Mouse (Mus musculus): ENCODE data around the gene Pon2. TPM values are rescaled to one million over a fixed set of nuclear protein-coding genes. Genes with fewer than 3 reads are reported as not detected.
"Not testable (repeated sequence)": the region's sequence is repeated elsewhere in the genome, so short reads cannot be mapped to it uniquely, and the experiment has no call there.

The Pon2 gene
- polyA plus RNA-seq, 1 experiment from 2014 or later, result 36.2 TPM

DNA sequence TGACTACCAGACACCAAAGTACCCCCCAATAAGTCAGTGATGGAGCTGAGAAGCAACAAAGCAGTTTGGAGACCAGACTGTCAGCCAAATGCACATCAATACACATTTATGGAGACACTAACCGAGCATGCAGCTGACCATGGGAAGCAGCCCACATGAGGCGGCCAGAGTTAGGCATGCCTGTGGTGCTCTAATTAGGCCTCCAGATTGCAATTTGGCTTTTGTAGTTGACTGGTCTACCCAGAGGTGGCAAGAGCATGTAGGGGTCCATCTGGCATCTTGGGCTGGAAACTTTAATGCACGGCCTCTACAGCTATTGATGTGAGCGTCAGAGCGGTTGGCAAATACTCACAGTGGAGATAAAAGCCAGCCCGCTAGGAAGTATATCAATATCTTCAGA, 52.3 kb downstream of the Pon2 start:
- 93% methylated on average over 6 of the region's 6 CpGs for WGBS
- no peaks in the 10 kb centered on the region for H3K4me1 ChIP-seq
- no peak overlapping the region for H3K4me3 ChIP-seq
- no peak for ATAC-seq (ENCODE audit: low FRiP score)
- H3K36me3 ChIP-seq, result no peaks in the 10 kb centered on the region
- H3K9ac ChIP-seq, result no peak overlapping the region
- no peaks in the 10 kb centered on the region for H3K27me3 ChIP-seq
- H3K27ac ChIP-seq, result no peak overlapping the region
- H3K9me3 ChIP-seq (replicated peaks), result no peaks in the 10 kb centered on the region
- no peak overlapping the region for H3K4me2 ChIP-seq (replicated peaks)

DNA sequence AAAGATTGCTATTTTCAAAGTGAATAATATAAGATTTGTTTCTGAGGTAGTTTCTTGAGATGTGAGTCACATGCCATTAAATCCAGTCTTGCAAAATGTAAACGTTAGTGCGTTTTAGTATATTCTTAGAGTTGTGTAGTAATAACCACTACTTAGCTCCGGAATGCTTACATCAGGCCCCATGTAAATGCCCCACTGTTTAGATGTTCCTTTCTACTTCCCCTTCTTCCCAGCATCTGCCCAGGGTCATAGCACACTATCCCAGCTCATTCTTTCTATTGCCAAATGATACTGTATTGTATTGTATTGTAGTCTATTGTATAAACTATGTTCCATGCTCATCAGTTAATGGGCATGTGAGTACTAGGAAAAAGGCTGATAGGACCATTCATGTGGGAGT, 59.5 kb downstream of the Pon2 start:
- Histone ChIP-seq H3K36me3 (no peaks in the 10 kb centered on the region), H3K4me3 (no peak overlapping the region), H3K9me3 (replicated peaks) (no peaks in the 10 kb centered on the region), H3K9ac (no peak overlapping the region), H3K27me3 (no peaks in the 10 kb centered on the region), H3K27ac (no peak overlapping the region), H3K4me2 (replicated peaks) (no peak overlapping the region), H3K4me1 (no peaks in the 10 kb centered on the region)
- ATAC-seq (ENCODE audit: low FRiP score), result no peak
- WGBS, result 93% methylated on average over 3 of the region's 3 CpGs

DNA sequence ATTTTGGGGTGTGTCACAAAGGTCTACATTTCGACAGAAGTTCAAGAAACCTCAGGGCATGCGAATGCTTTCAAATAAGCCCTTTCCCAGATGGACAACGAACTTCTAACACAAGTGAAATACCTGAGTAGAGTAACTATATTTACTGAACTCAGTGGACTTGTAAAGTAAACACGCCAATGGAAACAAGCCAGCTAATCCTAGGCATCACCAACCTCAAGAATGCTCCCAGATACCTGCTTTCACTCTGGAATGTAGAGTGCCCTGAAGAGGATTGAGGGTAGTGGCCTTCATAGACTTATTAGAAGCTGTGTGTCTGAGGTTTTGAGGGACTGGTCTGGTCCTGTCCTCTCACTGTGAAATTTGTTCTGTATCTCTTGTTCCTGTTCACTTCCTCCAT, 60.7 kb downstream of the Pon2 start:
- Histone ChIP-seq H3K9ac (no peak overlapping the region), H3K4me2 (replicated peaks) (no peak overlapping the region), H3K27me3 (no peaks in the 10 kb centered on the region), H3K36me3 (no peaks in the 10 kb centered on the region), H3K27ac (no peak overlapping the region), H3K4me1 (no peaks in the 10 kb centered on the region), H3K4me3 (no peak overlapping the region), H3K9me3 (replicated peaks) (no peaks in the 10 kb centered on the region)
- WGBS, result 92% methylated on average over 4 of the region's 4 CpGs
- no peak for ATAC-seq (ENCODE audit: low FRiP score)

DNA sequence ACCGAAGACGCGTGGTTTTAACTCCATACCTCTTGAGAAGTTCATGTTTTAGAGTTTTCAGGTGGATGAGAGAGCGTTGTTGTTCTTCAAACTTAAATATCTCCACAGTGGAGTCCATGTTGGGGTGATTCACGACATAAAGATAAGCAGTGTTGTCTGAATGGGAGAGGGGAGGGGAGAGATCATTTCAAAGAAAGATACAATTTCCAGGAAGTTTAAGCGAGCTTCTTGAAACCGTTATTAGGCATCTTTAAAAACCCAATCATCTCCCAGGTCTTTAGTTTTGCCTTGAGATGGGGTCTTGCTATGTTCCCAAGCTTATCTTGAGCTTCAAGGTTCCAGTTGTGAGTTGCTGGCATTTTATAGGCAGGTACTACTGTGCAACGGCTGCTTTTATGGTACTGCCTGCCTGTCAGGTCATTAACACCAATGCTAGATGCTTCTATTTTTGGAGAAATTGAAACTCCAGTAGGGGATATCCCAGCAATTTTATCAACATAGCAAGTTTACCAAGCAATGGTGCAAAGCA, 61.3 kb downstream of the Pon2 start:
- H3K9ac ChIP-seq, result no peak overlapping the region
- H3K4me2 ChIP-seq (replicated peaks), result no peak overlapping the region
- 90% methylated on average over 8 of the region's 8 CpGs for WGBS
- H3K36me3 ChIP-seq, result no peaks in the 10 kb centered on the region
- no peaks in the 10 kb centered on the region for H3K4me1 ChIP-seq
- no peaks in the 10 kb centered on the region for H3K27me3 ChIP-seq
- no peak for ATAC-seq (ENCODE audit: low FRiP score)
- H3K9me3 ChIP-seq (replicated peaks), result no peaks in the 10 kb centered on the region
- no peak overlapping the region for H3K4me3 ChIP-seq
- H3K27ac ChIP-seq, result no peak overlapping the region

DNA sequence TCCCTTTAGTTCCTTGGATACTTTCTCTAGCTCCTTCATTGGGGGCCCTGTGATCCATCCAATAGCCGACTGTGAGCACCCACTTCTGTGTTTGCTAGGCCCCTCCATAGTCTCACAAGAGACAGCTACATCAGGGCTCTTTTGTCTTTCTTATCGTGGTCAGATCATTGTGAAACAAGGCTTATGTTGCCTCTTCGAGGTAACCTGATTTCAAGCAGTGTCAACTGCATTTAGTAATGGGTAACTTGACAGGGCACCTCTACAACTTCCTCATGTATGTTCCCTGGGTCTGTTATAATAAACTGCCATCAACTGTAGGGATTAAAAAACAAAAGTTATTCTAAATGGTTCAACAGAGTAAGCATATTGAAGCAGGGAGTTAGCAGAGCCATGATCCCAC, 63.7 kb downstream of the Pon2 start:
- Histone ChIP-seq H3K27ac (no peak overlapping the region), H3K9ac (no peak overlapping the region), H3K4me1 (no peaks in the 10 kb centered on the region), H3K36me3 (no peaks in the 10 kb centered on the region), H3K4me3 (no peak overlapping the region), H3K27me3 (no peaks in the 10 kb centered on the region), H3K9me3 (replicated peaks) (no peaks in the 10 kb centered on the region), H3K4me2 (replicated peaks) (no peak overlapping the region)
- 83% methylated on average over 3 of the region's 3 CpGs for WGBS
- ATAC-seq (ENCODE audit: low FRiP score), result no peak

DNA sequence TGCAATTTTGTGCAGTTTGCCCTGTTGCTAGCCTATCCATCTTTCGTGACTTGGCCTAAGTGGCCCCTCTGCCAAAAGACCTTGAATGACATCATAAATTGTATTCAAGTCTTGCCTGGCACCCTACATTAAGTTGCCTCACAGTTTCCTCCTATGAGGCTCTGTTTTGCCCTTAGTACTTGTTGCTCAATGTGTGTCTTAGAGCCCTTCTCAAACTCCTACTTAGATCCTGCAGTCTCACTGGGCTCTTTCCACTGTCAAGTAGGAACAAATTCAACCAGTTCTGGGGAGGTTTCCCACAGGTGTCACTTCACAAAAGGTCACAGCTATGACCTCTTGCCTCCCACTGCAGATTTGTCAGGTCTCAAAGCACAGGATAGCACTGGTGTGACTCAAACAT, 64.4 kb downstream of the Pon2 start:
- no peaks in the 10 kb centered on the region for H3K27me3 ChIP-seq
- WGBS, result 93% methylated on average over 1 of the region's 1 CpGs
- ATAC-seq (ENCODE audit: low FRiP score), result no peak
- H3K27ac ChIP-seq, result no peak overlapping the region
- no peak overlapping the region for H3K4me2 ChIP-seq (replicated peaks)
- no peak overlapping the region for H3K9ac ChIP-seq
- no peaks in the 10 kb centered on the region for H3K4me1 ChIP-seq
- H3K36me3 ChIP-seq, result no peaks in the 10 kb centered on the region
- no peaks in the 10 kb centered on the region for H3K9me3 ChIP-seq (replicated peaks)
- no peak overlapping the region for H3K4me3 ChIP-seq

DNA sequence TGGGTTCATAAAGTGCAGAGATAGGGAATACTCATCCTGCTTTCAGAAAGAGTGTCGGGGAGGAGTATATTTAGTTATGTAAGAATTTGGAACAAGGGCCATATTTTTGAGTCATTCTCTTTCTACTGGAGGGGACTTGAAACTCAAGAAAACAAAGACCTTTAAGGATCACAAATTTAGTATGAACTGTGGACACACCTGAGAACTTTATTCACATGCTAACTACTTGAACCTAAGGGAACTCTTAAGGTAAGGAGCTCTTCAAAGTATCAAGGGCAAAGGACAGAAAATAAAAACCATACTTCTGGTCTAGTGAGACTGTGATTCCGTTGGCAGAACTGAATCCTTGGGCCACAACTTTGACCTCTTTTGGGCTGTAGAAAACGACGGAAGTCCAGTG, 66.2 kb downstream of the Pon2 start:
- ATAC-seq (ENCODE audit: low FRiP score), result no peak
- no peak overlapping the region for H3K4me3 ChIP-seq
- H3K27ac ChIP-seq, result no peak overlapping the region
- H3K4me2 ChIP-seq (replicated peaks), result no peak overlapping the region
- 90% methylated on average over 4 of the region's 4 CpGs for WGBS
- H3K9ac ChIP-seq, result no peak overlapping the region
- H3K36me3 ChIP-seq, result no peaks in the 10 kb centered on the region
- no peaks in the 10 kb centered on the region for H3K4me1 ChIP-seq
- no peaks in the 10 kb centered on the region for H3K27me3 ChIP-seq
- no peaks in the 10 kb centered on the region for H3K9me3 ChIP-seq (replicated peaks)

DNA sequence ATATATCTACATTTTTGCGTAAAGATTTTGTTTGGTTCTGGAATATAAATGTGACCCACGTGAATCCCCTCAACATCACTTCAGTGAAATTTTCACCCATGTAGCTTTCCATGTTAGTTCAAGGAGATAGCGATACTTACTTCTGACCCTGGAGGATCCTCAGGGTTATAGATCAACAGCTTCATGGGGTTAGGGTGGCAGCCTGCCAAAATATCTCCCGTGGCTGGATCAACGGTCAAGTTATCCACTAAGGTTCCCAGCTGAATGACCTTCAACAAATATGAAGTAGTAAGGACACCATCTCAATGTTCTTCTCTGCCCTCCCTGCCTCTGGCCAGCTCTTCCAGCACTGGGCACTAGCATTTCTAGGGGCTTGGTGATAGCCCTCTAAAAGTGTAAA, 68.0 kb downstream of the Pon2 start:
- no peak overlapping the region for H3K4me3 ChIP-seq
- H3K9ac ChIP-seq, result no peak overlapping the region
- no peak overlapping the region for H3K27ac ChIP-seq
- WGBS, result 90% methylated on average over 5 of the region's 5 CpGs
- no peaks in the 10 kb centered on the region for H3K9me3 ChIP-seq (replicated peaks)
- no peak overlapping the region for H3K4me2 ChIP-seq (replicated peaks)
- H3K4me1 ChIP-seq, result no peaks in the 10 kb centered on the region
- no peak for ATAC-seq (ENCODE audit: low FRiP score)
- no peaks in the 10 kb centered on the region for H3K27me3 ChIP-seq
- H3K36me3 ChIP-seq, result no peaks in the 10 kb centered on the region

DNA sequence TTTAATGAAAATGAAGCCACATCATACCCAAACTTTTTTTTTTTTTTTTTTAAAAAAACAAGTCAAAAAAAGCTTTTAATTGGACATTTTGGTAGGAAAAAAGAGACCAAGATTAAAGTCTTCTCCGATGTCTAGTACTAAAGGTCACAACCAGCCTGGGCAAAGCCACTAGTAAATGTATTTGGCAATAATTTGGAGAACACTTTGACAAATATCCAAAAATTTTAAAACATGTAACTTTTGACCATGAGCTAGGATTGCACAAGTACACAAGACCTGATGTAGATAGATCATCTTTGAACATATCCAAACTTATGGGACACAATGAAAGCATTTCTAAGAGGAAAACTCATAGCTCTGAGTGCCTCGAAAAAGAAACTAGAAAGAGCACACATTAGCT, 74.7 kb downstream of the Pon2 start:
- not testable (repeated sequence) for H3K4me2 ChIP-seq (replicated peaks); H3K36me3 ChIP-seq; H3K4me3 ChIP-seq; H3K27me3 ChIP-seq; ATAC-seq (ENCODE audit: low FRiP score); H3K9me3 ChIP-seq (replicated peaks); H3K9ac ChIP-seq; H3K4me1 ChIP-seq; H3K27ac ChIP-seq
- 89% methylated on average over 2 of the region's 2 CpGs for WGBS

DNA sequence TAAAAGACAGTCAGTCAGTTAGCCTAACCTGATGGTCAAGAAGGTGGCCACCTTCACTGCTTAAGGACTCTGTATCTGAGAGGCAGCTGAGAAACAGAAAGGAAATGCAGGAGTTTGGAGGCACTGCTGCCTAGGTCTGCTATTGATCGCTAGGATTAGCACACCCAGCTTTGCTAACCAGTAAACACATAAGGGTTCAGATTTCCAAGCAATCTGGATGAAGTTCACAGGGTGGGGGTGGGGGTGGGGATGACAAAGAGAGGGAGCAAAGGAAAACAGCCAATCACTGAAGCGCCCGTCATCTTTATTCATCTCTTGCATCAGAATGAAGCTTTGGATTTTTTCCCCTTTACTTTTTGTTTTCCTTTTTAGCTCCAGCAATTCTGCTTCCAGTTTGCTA, 76.2 kb downstream of the Pon2 start:
- Histone ChIP-seq H3K9ac (no peak overlapping the region), H3K4me3 (no peak overlapping the region), H3K9me3 (replicated peaks) (no peaks in the 10 kb centered on the region), H3K27ac (no peak overlapping the region), H3K27me3 (no peaks in the 10 kb centered on the region), H3K4me2 (replicated peaks) (no peak overlapping the region), H3K36me3 (no peaks in the 10 kb centered on the region), H3K4me1 (no peaks in the 10 kb centered on the region)
- 74% methylated on average over 3 of the region's 3 CpGs for WGBS
- no peak for ATAC-seq (ENCODE audit: low FRiP score)

DNA sequence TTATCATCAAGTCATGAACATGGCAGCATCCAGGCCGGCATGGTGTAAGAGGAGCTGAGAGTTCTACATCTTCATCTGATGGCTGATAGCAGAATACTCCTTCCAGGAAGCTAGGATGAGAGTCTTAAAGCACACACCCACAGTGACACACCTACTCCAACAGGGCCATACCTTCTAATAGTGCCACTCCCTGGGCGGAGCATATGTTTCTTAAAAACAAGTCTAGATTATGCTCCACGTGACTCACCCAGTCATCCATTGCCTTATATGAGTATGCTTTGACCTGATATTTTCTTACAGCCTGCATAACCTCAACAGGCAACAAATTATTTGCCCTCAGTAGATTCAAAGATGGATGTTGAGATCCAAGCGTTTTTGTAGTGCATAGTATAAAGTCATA, 80.1 kb downstream of the Pon2 start:
- H3K4me3 ChIP-seq, result no peak overlapping the region
- ATAC-seq (ENCODE audit: low FRiP score), result no peak
- H3K27ac ChIP-seq, result no peak overlapping the region
- no peak overlapping the region for H3K9ac ChIP-seq
- H3K9me3 ChIP-seq (replicated peaks), result peaks cover under 1% of the 10 kb centered on the region; the same call in 1 of the 2 replicates
- no peaks in the 10 kb centered on the region for H3K27me3 ChIP-seq
- 91% methylated on average over 4 of the region's 4 CpGs for WGBS
- no peak overlapping the region for H3K4me2 ChIP-seq (replicated peaks)
- H3K4me1 ChIP-seq, result no peaks in the 10 kb centered on the region
- H3K36me3 ChIP-seq, result no peaks in the 10 kb centered on the region

Measured in hindbrain, embryonic 12.5 days (tissue).